Mouse (Mus musculus): Measurements from ENCODE around the gene Frmd4a.
A peak's percentile ranks its signal among the peaks of the same experiment; 100 is the strongest.
"Not testable (repeated sequence)": the region's sequence is repeated elsewhere in the genome, so short reads cannot be mapped to it uniquely, and the experiment has no call there.

Gene Frmd4a

DNA sequence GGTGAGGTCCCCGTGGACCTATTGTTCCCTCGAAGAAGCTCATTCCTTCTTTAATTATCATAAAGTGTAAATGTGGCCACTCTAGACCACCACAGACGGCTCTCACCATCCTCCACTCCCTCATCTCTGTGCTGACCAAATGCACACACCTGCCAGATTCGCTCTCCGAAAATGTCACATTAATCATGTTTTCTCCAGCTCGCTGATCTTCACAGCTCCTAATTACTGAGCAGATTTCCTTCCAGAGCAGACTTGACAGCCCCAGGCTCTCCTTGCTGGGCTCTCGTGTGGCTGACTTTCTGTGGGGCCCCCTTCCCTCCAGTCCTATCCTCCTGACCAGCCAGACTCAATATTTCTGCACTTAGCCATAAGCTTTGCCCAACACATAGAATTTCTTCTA, 191.7 kb downstream of the Frmd4a start:
- no peak for DNase-seq (ENCODE audit: low spot score)

DNA sequence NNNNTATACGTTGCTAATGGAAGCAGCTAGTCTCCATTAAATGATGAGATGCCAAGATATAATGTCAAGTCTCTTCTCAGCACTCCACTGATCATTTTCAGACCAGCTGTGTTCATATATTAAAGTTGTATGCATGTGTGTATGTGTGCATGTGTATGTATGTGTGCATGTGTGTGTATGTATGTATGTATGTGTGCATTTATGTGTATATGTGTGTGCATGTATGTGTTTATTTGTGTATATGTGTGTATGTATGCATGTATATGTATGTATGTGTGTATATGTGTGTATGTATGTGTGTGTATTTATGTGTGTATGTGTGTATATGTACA, 204.9 kb downstream of the Frmd4a start:
- DNase-seq (ENCODE audit: low spot score): no peak

DNA sequence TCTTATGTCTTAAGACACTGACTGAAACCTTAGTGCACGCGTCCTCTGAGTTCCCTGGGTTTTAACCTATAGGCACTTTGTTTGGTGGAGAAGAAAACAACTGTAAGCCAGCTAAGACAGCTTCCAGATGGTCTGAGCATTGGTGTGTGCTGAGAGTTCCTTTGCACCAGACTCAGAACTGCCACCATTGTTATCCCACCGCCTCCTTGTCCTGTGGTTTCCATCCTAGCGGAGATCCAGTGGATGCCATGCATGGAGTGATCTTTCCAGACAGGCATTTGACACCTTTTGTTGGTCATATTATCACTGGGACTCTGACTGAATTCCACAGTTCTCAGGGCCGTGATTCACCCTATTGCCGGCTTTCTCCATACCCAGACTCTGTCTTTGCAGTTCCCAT, 205.8 kb downstream of the Frmd4a start:
- no peak for DNase-seq (ENCODE audit: low spot score)

DNA sequence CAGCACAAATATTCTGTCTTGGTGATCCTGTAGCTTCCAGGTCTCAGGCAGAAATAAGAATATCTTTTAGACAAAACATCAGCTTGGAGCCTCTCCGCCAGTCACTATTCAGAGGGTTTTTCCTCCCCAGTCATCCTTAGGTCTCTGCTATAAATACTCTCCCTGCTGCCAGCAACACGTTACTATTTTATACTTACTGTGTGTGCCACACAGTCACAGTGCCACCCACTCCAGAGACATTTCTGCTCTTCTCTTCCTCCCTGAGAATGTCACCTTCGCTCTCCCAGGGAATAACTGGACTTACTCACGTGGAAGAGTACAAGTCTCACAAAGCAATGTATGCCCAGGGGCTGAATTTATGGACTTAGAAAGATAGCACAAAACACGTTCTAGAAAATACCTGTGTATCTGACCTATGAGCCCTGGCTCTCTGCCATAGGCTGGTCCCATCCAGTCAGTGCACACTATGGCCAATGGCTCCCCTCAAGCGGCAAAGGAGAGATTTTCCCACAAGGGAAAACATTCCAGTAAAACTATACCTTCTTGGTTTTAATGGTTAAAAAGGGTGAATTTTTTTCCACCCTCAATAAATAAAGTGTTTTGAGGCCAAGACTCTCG, 209.5 kb downstream of the Frmd4a start:
- DNase-seq (ENCODE audit: low spot score): no peak

DNA sequence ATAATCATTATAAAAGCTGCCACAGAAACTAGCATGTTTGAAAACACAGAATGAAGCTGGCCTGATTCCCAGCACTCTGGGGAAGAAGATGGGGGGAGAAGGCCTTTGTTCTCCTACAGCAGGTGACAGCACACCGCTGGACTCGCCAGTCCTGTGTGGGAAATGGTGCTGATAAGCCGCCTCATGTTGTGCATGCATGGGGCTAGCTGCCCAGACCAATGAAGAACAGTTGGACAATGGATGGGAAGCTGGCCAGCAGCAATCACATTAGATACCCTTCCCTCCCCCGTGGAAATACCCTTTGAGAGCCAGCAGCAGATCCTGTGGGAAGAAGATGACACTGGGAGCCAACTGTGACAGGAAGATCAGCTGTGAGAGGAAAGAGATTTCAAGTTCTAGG, 210.0 kb downstream of the Frmd4a start:
- no peak for DNase-seq (ENCODE audit: low spot score)

DNA sequence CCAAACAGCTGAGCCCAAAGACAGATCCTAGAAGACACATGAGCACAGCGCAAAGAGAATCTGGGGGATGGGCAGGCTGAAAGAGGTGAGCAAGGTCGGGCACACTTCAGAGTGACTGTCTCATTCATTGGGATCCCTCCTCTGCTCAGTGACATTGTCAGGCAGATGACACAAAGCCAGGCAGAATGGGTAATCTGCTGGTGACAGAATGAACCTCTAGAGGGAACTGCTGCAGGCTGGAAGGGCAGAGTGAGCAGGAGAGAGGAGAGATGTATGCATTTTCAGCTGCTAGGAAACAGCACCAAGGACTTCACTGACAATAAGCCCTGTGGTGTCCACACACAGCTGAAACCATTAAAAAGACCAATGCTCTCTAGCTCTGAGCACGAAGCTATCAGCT, 211.0 kb downstream of the Frmd4a start:
- DNase-seq (ENCODE audit: low spot score): peak; percentile 53

DNA sequence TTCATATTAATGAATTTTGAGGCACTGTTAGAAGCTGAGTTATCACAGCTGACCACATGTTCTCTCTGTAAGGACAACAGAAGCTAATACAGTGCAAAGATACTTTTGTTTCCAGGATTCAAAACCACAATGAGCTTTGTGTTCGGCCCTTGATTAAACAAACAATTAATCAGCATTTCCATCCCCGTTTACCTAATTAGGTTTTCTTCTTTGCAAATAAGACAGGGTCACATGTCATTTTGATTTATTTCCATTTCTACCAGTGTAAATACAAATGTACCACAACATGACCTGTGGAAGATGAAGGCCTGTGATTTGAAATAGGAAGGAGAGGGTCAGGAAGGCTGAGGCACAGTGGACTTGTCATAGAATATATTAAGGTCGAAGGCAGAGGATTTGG, 214.8 kb downstream of the Frmd4a start:
- no peak for DNase-seq (ENCODE audit: low spot score)

DNA sequence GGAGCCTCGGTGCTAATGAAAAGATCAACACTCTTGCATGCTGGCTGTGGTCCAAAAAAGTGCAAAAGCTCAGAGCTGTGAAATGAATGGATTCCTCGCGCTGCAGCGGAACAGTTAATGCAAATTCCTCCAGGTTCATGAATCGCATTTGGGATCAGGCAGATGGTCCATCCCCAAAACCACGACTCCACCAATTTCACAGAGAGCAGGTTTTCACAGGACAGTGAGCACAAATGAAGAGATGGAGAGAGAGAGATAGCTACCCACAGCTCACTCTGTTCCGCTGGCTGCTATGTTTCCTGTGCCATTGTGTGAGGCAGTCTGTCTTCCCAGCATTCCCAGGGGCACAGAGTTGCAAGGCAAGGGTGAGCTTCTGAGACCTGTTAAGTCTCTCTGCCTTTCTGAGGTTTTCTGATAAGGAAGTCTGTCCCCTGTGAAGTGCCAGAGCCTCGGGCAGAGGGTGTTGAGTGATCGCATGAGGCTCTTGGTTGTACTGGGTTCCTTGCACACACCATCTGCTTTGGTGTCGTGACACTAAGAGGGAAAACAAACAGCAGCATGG, 215.3 kb downstream of the Frmd4a start:
- peak; percentile 39 for DNase-seq (ENCODE audit: low spot score)

DNA sequence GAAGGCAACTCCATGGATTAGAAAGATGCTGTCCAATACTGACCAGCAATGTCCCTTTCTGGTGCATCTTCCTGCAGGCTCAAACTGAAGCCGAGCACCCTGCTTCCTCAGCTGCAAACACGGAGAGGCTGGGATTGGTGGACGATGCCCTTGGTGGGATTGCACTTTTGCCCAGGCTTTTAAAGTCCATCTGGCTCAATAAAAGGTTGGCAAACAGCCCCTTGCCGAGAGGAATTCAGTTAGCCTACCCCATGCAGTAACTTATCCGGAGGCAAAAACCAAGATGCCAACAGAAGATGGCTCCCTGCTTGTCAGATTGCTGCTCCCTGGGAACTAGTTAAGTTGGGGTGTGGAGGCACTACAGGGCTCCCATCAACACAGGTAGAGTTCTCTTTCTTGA, 220.2 kb downstream of the Frmd4a start:
- DNase-seq (ENCODE audit: low spot score): no peak

DNA sequence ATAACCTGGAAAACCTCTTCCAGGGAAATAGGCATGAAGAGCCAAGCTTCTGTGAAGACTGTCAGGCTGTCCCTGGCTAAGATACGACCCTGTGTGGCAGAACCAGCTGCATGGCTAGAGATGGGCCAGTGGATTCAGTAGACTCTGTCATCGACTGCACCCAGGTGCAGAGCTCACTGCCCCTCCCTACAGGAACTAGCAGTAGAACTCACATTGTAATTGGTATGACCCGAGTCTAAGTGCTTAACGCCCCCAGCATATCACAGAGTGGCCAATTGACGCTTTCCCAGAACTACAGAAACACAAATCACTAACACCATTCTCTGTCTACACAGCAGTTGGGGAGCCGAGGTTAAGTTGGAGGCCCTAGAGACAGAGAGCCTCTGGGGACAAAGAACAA, 232.2 kb downstream of the Frmd4a start:
- DNase-seq (ENCODE audit: low spot score): peak; percentile 16

DNA sequence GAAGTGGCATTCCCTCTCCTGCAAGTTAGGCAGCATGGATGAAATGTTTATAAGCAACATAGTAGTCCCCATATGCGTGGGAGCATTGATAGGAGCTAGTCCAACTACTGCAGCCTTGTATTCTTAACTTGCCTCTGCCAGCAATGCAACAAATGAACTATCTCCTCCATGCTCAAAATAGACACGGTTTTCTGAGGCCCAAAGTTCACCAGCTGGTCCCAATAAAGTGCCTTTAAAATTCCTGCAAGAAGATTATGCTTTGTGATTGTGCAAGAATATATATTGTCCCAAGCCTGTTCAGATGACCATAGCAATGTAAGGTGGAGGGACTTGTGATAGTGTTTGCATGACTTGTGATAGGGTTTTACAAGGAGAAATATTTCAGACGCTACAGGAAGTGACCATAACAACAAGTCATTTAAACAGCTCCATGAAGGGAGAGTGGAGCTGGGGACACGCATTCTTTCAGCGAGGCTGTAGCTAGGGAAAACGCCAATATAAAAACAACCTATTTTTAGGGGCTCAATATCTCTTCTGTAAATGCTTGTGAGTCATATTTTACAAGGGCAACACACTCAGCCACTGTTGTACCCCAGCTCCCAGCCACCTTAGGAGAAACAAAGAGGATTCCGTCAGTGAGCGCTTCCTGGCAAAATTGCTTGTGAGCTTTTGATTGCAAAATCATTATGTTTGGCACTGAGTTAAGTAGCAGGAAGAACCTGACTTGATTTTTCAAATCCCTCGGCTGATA, 235.2 kb downstream of the Frmd4a start:
- no peak for DNase-seq (ENCODE audit: low spot score)

DNA sequence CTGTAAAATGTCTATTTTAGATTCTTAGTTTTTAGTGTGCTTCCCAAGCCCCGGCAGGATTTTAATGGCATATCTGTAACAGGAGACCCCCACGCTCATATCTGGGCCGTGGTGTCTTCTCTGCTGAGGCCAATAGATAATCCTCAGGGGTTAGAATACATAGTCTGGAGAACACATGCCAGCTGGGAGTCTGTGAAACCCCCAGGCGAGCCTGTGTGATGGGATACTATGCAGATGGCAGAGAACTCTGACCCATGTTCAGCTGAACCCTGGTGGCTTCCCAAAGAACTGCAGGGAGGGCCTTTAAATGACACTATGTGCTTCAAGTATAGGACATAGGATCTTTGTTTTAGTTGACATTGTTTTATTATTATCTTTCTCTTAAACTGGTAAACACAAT, 235.8 kb downstream of the Frmd4a start:
- peak; percentile 75 for DNase-seq (ENCODE audit: low spot score)

DNA sequence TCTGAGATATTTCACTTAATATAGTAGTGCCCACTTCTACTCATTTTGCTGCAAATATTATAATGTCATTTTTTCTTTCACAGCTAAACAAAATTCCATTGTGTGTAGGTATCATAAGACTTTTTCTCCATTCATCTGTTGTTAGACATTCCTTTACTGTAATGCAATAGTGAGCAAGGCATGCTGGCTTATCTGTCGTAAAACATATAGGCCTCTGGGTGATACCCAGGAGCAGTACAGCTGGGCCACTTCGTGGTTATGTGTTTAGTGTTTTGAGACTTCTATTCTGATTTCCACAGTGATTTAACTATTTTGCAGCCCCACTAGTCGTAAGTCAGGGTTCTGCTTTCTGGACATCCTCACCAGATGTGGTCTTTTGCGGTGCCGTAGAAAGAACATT, 236.6 kb downstream of the Frmd4a start:
- no peak for DNase-seq (ENCODE audit: low spot score)

DNA sequence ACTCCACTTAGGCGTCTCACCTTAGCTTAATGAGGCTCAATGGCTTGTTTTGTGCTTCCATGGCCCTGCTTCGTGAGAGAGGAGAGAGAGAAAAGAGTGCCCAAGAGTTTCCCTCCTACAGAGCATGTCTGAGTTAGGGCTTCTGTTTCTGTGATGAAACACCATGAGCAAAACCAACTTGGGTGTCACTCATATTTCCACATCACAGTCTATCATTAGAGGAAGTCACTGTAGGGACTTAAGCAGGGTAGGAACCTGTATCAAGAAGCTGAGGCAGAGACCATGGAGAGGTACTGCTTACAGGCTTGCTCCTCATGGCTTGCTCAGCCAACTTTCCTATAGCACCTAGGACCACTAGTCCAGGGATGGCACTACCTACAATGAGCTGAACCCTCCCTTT, 238.7 kb downstream of the Frmd4a start:
- no peak for DNase-seq (ENCODE audit: low spot score)

DNA sequence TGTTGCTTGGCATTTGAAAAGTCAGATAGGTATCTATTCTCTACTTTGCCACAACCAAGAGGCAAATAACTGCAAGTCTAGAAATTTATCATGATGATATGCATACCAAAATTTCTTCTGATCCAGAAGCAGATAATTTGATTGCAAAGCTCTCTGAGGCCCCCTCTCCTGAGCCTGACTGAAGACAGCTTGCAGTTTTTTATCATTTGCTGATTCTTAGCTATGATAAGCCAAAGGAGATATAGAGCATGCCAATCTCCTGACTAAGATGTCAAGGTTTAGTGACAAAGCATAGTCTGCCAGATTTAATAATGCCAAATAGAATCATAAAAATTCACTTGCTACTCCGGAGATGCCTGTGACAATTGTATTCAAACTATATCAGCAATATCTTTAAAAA, 240.1 kb downstream of the Frmd4a start:
- no peak for DNase-seq (ENCODE audit: low spot score)

DNA sequence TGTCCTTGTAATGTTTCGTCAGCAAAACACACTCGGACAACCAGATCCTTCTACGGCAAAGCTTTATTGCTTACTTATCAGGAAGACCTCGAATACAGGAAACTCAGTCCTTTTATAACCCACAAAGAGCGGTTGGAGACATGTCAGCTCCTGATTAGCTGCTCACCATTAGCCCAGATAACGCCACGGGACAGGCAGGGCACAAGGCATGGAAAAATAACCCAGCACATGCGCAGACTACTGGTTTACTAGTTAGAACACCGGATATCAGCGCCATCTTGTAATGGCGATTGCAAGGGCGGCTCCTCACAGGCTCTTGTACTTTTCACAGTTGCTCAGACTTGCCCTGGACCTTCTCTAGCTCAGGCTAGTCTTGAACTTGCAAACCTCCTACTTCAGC, 241.3 kb downstream of the Frmd4a start:
- DNase-seq (ENCODE audit: low spot score): not testable (repeated sequence)

DNA sequence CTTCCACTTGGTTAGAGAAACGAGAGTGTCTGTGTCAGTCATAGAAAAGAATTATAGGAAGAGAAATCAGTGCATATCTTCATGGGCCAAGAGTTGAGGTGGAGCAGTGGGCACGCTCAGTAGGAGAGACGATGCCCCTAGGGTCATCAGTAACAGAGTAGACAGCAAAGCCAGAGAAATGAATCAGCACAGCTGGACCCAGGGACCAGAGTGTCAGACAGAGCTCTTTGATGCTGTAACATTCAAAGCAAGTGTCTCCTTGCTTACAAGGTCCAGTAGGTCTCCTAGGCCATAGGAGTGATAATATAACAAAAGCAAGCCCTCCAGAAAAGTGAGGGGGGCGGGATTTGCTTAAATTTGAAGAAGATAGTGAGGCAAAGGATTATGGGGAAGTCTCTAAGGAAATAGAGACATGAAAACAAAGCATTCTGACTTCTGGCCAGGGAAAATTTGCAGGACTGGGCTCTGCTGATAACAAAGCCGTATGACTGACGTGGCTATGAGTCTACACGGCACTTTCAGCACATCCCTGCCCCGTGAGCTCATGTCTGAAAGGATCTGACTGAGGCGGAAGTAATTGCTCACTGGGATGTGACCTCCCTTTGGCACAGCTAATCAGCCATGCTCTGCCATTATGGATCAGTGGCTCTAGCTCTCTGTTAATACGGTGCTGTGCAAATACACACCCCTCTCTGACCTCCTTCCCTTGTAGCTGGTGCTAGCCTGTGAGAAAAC, 243.0 kb downstream of the Frmd4a start:
- peak; percentile 81 for DNase-seq (ENCODE audit: low spot score)

DNA sequence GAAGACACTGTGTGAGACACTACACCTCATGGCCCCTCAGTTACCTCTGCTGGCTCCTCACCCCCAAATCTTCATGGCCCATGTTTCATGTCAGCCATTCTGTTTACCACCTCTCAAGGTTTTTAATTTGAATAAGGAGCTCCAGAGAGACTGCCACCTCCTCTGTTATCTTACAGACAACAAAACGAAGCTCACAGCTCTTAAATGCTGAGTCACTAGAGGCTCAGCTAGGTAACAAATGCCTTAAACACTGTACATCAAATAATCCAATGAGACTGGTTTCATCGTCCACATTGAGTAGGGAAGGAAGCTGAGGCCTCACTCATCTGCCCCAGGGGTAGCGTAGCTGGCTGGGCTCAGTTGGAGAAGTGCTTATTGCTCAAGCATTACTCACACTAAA, 245.2 kb downstream of the Frmd4a start:
- DNase-seq (ENCODE audit: low spot score): no peak

DNA sequence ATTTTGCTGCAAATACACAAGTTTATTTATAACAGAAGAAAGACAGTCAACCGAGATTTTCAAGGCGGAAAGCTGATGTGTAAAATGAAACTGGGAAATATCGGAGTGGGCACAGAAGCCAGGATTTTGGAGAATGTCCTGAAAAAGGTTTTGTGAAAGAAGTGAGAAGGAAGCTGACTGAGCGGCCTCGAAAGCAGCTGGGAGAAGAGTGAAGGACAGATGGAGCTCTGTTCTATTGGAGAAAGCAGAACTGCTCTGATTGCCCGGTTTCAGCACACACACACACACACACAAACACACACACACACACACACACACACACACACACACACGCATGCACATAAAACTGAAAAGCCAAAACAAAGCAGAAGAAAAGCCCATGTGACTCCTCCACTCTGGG, 249.9 kb downstream of the Frmd4a start:
- DNase-seq (ENCODE audit: low spot score): no peak

DNA sequence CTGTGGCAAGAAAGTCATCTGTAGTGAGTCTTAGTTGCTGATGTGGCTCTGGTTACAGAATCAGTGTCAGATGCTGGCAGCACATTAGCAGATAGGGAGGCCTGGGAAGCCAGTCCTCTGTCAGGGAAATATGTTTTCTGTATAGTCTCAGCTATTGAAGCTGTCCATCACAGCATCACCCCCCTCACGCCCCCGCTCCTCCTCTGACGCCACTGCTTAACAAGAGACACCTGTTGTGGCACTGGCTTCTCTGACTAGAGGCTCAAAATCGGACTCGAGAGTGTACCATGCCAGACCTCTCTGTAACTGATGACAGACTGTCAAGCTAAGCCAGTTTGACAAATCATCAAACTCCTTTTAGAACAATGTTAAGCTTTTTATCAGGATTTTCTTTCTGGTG, 265.3 kb downstream of the Frmd4a start:
- peak; percentile 71 for DNase-seq (ENCODE audit: low spot score)

DNA sequence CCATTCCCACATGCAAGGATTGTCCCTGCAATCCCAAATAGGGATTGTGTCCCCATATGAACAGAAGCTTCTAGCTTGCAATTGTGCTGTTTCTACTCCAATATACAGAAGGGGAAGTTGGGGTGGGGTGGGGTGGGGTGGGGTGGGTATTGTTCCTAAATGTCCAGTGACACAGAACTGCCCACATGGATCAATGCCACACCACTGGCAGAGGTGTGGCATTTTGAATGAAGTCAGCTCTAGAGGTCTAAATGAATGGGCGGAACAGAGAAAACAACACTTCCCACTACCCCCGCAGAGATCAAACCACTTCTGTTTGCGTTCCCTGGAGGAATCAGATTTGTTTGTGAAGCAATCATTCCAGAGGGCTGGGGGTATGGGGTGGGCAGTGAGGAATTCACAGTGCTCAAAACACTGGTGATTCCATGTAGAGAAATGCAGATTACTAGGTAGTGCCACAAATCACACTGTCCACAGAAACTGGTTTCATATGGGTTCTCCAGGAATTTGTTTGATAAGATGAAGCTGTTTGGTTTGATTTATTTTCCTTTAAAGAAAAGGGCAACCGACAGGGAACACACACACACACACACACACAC, 268.3 kb downstream of the Frmd4a start:
- no peak for DNase-seq (ENCODE audit: low spot score)

DNA sequence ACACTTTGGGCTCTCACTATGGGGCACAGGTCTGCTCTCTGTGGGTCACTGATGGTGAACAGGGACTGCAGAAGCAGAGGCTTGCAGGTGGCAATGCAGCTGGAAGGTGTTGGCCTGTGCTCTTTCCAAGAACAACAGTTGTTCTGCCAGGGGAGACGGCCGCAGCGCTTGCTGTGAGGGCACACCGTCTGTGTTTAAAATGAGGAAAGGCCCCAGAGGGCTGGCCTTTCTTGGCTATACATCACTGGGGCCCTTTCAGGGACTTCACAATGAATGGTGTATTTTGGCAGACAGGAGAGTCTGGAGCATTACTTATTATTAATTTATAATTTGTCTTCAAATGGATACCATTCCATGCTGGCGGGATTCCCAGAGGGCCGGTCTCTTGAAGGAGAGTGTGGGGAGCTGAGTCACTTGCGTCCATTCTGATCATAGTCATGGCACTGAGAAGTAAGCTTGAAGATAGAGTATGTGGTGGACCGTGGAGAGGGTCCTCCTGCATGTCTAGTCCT, 268.9 kb downstream of the Frmd4a start:
- DNase-seq (ENCODE audit: low spot score): no peak

DNA sequence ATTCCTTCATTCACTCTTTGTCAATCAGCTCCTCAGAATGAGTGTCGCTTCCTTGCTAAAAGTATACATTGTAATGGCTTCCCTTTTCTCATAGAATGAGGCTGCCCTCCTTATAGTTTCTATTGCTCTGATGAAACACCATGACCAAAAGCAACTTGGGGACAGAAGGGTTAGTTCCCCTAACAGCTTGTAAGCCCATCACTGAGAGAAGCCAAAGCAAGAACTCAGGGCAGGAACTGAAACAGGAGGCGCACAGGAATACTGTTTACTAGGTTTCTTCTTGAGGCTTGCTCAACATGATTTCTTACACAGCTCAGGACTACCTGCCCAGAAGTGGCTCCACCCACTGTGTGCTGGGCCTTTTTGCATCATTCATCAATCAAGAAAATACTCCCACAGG, 273.0 kb downstream of the Frmd4a start:
- no peak for DNase-seq (ENCODE audit: low spot score)
